Mouse (Mus musculus) urinary bladder, postnatal 4 days (tissue): ENCODE measurements at regions not wholly inside any gene's neighbourhood (a gene's known extent, or its start where the extent isn't known, plus 50 kb on each side); places are given as distances from the start of the nearest gene placed in this dataset.

Experiments used
- DNase-seq, 2 experiments: peaks; one replicate each; pipeline ENCODE4 v3.0.0; 2021 to 2022; ENCODE audit warnings: low spot score in 2 of 2

DNA sequence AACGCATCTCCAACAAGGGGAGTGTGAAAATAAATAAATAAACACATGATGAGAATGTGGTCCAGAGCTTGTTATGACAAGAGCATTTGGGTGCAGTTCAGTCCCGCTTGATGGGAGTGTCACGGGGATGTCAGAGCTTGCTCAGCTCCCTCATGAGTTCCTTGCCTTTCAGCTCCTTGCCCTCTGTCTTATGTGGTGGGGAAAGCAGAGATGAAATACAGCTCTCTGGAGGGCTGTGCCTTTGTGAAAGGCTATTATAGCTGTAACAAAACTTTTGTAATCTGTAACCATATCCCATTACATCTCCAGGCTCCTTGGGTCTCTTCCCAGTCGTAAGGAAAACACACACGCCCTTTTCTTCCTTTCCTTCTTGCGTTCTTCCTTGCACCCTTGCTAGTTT is 103.0 kb upstream of the Tnp1 start:
- DNase-seq: no peak

DNA sequence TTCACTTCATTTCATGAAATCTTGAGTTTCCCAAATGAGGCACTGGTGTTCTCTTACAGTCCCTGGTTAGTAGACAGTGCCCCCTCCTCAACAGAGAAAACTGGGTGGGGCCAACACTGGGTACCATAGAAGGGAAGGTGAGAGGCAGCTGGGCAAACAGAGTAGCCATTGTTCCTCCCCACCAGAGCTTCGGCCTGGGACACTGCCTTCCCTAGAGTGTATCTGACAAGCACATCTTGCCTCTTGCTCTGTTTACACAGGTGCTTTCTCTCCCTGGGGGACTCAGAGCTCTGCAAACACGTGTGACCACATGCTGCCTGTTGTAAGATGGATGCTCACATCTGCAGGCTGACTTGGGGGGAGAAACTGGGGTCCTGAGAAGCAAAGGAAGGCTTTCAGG is 100.8 kb upstream of the Tnp1 start:
- no peak for DNase-seq

DNA sequence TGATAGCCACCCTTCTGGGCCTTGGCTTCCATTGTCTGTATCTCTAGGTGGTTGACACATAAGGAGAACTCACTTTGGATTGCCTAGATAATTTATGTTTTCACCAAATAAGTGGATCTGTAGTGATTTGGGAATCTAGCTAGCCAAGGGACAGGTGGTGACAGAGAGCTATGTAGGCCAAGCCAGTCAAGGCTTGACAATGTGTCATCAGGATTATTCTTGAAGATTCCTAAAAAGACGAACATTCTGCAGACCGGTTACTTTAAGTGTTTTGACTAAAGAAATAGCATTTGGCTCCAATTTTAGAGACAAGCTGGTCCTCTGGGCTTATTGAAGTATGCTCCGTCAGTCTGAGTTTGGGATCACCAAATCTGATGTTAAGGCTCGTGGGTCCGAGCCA is 100.1 kb upstream of the Tnp1 start:
- DNase-seq: no peak

DNA sequence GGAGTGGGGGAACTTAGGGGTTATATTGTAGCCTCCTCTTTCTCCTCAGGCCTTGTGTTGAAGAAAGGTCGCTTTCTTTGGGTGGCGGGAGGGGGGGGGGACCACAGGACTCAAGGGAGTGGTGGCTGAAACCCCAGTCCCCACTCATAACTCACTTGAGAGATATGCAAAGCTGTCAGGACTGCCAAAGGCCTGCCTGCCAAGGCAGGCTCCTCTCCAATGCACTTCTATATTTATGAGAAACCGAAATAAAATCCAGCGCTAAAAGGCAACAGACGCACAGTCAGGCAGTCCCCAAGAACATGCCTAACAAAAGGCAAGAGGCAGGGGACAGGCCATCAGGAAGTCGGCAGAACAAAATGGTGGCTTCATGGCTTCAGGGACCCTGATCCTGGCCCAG is 97.4 kb upstream of the Tnp1 start:
- no peak for DNase-seq

DNA sequence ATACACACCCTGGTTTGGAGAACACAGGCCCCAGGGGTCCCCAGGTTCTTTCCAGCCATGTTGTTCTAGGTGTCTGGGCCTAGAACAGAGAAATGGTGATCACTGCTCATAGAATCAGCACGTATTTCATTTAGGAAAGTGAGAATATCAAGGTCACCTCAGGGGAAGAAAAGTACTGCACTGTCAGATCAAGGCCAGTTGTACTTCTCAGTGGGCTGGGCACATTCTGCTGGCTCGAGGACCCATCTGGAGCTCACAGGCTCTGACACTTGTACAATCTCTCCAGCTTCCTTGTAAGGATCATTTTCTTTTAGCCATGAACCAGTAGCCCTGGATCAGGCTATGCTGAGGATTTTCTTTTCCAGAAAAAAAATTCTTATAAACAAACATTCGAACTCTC is 97.0 kb upstream of the Tnp1 start:
- no peak for DNase-seq

DNA sequence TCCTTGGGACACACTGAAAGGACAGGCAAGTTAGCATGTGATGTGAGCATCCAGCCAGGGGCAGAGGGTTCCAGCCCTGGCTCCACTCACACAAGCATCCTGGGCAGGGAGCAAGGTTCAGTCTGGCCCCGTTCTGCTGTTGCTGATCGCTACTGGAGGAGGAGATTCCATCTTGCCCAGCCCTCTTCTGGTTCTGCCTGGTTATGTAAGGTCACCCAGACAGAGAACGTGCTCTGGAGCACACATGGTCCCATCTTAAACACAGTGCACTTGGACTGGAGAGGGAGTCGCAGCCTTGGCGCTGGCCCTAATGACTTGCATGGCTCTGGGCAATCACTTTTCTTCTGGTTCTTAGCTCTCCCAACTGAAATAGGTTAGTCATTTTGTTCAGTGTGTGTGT is 96.2 kb upstream of the Tnp1 start:
- DNase-seq: no peak

DNA sequence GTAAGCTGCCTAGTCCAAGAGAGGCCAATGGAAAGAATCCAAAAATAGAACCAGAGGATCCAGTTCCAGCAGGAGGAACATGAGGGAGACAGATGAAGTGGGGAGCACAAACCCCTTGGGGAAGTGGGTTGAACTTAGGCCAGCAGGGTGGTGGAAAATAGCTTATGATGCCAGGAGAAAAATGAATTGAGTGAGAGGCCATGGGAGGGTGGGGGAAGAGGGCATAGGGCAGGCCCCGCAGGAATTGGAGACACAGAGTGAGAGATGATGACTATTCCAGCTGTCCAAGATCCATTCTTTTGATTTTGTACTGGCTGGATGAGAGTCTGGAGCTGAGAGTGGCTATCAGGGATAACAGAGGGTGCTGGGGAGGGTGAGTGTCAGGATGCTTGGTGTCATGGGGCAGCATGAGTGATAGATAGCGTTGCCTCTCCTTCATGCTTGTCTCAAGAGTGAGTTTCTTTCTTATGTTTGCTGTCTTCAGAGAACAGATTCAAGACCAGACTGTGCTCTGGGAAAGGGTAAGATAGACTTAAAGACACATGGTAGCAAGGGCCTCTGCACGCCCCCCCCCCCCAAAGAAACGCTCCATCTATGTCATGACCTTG is 90.3 kb upstream of the Tnp1 start:
- no peak for DNase-seq

DNA sequence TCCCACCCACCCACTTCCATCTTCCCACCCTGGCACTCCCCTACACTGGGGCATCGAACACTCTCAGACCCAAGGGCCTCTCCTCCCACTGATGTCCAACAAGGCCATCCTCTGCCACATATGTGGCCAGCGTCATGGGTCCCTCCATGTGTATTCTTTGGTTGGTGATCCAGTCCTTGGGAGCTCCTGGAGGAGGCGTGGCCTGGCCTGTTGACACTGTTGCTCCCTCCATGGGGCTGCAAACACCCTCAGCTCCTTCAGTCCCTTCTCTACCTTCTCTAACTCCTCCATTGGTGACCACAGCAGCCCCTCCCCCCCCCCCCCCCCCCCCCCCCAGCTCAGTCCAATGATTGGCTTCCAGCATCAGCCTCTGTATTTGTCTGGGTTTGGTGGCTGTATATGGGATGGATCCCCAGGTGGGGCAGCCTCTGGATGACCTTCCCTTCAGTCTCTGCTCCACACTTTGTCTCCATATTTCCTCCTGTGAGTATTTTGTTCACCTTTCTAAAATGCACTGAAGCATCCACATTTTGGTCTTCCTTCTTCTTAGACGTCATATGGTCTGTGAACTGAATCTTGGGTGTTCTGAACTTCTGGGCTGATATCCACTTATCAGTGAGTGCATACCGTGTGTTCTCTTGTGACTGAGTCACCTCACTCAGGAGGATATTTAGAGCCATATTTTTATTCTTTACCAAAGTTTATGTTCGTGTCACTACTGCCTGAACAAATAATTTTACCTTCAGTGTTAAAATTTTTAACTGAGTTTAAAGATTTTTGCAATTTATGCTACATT is 82.1 kb upstream of the Tnp1 start:
- no peak for DNase-seq

DNA sequence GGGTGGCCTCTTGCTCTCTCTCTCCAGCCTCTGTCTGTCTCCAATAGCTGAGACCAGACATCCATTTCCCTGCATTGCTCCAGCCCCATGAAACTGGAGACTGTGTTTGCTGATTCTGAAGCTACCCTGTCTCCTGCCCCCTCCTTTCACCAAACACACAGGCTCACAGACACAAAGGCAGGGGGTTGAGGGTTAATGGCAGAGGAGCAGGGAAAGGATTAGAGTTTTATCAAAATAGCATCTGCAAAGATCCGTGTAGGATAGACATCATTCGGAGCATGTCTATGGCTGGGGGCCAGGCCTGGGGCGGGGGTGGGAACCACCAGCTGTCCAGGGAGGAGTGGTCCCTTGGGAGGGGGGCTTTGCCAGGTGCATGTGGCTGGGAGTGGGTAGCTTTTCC is 73.9 kb upstream of the Tnp1 start:
- no peak for DNase-seq

DNA sequence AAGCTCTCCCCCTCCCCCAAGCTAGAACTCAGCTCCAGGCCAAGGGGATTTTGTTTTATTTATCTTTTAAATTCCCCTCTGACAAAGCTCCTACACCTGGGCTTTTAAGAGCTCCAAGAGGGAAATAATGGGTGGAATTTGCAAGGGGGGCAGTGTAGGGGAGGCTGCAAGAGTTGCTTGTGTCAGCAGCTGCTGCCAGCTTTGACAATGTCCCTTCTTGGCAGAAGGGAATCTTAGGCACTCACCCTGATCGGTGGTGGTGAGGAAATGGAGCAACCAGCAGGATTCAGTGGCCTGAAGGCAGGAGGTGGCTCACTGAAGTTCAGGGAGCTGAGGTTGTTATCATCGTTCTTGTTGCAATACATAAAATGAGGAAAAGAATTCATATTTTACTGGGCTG is 72.8 kb upstream of the Tnp1 start:
- no peak for DNase-seq

DNA sequence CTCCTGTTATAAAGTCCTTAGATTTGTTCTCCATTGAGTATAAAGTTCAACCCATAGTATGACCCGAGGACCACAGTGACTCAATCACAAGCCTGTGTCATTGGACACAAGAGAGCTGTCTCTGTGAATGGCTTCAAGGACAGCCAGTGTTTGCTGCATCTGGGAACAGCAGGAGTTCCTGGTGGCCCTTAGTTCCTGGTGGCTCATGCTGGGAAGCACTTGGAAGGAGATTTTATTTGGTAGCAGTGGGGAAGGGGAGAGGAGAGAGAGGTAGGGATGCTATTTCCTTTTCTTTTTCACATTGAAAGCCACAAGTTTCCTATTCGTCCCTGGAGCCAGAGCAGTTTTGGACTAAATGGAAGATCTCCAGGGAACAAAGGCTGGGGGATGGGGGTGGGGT is 69.2 kb upstream of the Tnp1 start:
- no peak for DNase-seq

DNA sequence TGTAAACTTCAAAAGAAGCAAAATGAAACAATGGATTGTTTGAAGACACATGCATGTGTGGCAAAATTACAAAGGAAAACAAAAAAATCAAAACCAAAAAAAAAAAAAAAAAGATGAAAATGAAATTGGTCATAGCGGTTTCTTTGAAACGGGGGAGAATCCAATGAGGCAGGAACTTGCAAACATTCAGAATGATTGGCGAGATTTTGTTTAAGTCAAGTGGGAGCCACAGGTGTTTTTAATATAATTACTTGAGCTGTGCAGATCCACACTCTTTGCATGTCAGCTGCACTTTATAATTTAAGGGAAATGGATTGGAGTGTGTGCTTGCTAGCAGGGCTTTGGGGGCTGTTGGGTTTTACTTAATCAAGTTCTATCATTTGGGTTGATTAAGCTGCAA is 67.7 kb upstream of the Tnp1 start:
- DNase-seq: no peak

DNA sequence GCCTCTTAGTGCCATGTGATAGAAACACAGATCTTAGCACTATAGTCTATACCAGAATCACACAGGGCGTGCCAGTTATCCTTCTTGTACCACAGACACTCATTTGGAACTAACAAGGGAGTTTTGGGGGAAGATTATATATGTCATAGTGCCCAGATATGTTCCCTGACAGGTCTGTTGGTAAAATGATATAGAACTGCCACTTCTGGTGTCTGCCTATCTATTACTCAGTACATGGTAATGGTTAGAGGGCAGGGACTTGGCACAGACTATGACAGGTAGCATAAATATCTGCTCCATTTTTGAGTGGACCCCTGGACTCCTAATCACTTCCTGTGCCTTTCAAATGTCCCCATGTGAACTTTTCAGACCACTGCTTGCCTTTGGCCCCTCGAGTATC is 63.8 kb upstream of the Tnp1 start:
- DNase-seq: no peak

DNA sequence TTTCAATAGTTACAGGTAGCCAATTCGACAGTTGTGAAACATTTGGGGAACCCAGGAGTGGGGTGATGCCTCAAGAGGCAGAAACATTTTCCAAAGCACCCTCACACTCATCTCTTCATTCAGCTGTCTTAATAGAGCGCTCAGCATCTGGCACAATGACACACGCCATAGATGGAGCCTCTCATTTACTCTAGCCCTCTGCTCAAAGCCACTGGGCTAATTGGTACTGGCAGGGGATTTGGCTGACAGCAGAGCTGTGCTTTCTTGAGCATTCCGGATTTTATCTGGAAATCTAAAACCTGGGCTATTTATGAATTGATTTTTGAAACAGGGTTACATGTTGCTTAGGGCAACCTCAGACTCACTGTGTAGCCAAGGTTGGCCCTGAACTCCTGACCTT is 61.4 kb upstream of the Tnp1 start:
- no peak for DNase-seq

DNA sequence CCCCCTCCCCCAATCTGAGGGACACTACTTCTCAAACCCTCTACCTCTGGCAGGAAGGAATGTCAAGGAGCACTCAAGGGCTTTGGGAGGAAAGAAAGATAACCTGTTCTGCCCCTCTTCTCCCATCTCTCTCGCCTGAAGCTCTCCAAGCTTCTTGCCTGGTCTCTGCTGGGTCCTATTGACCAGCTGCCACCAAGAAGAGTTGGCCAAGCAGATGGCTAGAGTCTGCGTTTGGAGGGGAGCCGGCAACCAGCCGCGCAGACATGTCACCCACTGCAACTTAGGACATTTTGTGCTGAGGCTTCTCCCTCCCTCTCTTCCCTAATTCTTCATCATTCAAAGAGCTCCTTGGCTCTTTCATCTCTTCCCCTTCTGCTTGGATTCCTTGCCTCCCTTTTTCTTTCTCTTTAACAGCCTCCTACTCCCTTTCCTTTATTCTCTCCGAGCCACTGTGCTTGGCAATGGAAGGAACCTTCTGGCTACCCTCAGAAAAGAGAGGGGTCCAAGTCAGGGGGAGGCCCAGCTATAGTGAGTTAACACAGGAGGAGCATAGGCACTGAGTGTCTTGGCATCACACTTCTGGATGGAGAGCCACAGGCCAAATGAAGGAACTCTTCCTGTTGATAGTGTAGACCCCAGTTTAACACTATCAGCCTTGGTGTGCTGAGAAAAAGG is 60.1 kb upstream of the Tnp1 start:
- no peak for DNase-seq

DNA sequence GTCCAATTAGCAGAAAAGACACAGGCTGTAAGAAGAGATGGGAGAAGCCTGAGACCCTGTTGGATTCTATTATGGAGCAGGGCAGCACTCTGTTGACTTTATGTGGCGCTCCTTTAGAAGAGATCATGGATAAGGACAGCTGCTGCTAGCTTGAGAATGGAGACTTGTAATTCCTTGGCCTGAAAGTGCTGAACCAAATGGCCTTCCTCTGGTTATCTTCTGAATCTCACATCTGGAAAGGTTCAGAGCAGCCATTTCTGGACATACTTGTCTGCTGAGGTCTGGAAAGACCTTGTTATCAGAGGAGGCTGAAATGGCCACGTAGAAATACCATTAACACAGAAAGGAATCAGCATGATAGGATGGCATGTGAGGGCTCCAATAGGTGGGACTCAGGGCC is 59.5 kb upstream of the Tnp1 start:
- no peak for DNase-seq

DNA sequence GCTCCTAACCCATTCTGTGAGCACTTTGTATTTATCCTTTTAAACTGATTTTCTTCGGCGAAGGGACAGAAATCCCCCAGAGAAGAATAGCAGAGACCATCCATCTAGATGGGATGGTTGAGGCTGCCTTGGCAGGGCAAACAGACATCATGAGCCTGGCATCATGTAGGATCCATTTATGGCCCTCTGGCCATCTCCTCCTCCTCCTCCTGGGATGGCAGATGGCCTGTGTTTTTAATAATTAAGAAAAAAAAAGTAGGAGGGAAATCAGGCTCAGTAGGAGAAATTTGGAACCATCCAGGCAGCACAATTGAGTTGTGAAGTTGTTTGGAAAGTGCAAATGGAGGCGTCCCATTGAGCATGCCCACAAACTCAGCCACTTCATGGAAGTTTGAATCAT is 58.8 kb upstream of the Tnp1 start:
- no peak for DNase-seq

DNA sequence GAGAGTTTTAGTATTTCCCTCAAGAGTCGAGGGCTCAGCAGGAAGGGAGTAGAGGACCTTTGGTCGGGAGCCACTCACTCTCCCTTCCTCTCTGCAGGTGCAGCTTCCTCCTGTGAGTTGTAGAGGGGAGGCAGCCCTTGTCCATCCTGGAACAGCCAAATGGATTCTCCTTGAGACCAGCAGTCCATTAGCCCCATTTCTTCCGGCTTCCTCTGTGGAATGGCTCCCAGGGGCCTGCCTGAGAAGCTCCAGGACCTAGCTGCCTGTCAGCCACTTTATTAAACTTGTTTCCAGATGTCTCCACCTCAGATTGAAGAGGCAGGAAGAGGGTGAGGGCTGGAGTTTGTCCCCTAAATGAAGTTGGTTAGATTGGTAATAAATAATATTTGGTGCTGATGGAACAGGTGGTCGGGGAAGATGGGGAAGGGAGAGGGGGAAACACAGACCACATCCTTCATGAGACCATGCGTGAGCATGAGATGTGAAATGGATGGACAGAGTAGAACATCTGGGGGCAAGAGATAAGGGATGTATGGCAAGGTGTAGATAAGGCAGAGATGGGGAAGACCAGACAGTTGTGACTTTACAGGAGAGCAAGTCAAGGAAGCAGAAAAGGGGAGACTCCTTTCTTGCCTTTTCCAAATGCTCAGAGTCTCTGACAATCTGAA is 56.7 kb upstream of the Tnp1 start:
- DNase-seq: no peak

DNA sequence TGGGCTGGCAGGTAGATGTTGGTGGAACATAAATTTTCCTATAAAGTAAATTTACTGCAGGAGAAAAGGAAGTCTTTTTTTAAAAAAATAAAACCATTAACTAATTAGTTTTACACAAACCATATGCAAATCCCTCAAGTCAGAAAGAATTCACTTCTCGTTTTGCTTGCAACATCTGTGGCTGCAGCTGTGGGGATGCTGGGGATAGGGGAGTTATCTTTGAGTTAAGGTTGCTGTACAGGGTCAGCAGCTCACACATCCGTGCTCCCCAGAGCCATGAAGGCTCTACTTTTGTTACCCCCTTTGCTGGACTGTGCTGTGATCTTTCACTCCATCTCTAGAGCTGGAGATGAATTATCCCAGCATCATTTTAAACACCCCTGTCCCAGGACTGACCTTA is 54.4 kb upstream of the Tnp1 start:
- DNase-seq: no peak
